Mouse (Mus musculus) neural tube, embryonic 13.5 days (tissue): Measurements from ENCODE around the gene Ankrd12. TPM values are rescaled to one million over a fixed set of nuclear protein-coding genes. Genes with fewer than 3 reads are reported as not detected.

Experiments used
- ATAC-seq: fragments of 200-750 bp; cut with Nextera tagmentation; 2 replicates; pipeline ENCODE4 v1.8.0; 2017; ENCODE audit warnings: low read depth, mild to moderate bottlenecking, moderate TSS enrichment, moderate library complexity
- H3K27ac ChIP-seq: fragments of 300-500 bp; sonication (generic); replicated peaks from 2 replicates; pipeline ENCODE4 v1.5.1; 2015; ENCODE audit warnings: moderate library complexity, mild to moderate bottlenecking, inconsistent platforms
- H3K27me3 ChIP-seq: fragments of 300-500 bp; sonication (generic); 2 replicates; pipeline ENCODE4 v1.6.1; 2015; ENCODE audit warnings: mild to moderate bottlenecking, inconsistent platforms
- H3K36me3 ChIP-seq: fragments of 300-500 bp; sonication (generic); 2 replicates; pipeline ENCODE4 v1.6.1; 2015; ENCODE audit warnings: mild to moderate bottlenecking, inconsistent platforms
- H3K4me1 ChIP-seq: fragments of 300-500 bp; sonication (generic); replicated peaks from 2 replicates; pipeline ENCODE4 v1.6.1; 2015; ENCODE audit warnings: inconsistent platforms
- H3K4me2 ChIP-seq: fragments of 300-500 bp; sonication (generic); 2 replicates; pipeline ENCODE4 v1.6.1; 2015; ENCODE audit warnings: inconsistent platforms, mild to moderate bottlenecking, moderate library complexity
- H3K4me3 ChIP-seq: fragments of 300-500 bp; sonication (generic); 2 replicates; pipeline ENCODE4 v1.5.1; 2015; ENCODE audit warnings: mild to moderate bottlenecking, inconsistent platforms
- H3K9ac ChIP-seq: fragments of 300-500 bp; sonication (generic); 2 replicates; pipeline ENCODE4 v1.6.1; 2015; ENCODE audit warnings: moderate library complexity, mild to moderate bottlenecking, inconsistent platforms
- H3K9me3 ChIP-seq: fragments of 300-500 bp; sonication (generic); 2 replicates; pipeline ENCODE4 v1.6.1; 2016; ENCODE audit warnings: inconsistent platforms
- WGBS: fragments of 180-500 bp; shearing (Covaris S2); methylation state at CpG from one replicate; pipeline ENCODE4 v1.1.7; 2015; 5-methylcytosine and 5-hydroxymethylcytosine counted together
- polyA plus RNA-seq: library from polyadenylated mRNA; unstranded; fragments of >200 nt; fragmentation: Nextera tagmentation; extraction: Ambion mirVana; gene quantifications from 2 replicates; pipeline ENCODE4 v1.2.1, GENCODE M21; 2015

Ankrd12 gene
- polyA plus RNA-seq, 1 experiment from 2014 or later, result 129 TPM

DNA sequence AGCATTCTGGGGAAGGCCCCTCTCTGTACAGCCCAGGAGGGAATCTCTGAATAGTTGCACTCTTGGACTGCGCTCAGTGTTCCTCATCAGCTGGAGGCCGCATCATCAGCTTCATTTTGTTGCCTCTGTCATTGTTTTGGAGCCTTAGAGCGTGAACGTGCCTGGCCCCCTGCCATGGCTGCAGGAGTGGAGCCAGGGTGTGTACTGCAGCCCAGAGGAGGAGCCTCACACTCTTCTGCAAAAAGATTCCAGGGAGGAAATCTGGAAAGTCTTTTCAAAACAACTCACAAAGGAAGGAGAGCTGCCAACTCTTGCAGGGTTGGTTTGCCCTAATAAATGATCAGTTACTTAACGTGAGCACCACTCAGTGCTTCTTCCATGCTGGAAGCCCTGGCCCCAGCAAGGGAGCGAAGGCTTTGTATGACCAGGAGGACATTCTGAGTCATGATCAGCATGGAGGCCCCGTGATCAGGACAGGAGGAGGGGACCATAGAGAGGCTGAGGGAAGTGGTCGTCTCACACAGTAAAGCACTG, 160.7 kb downstream of the Ankrd12 start:
- Histone ChIP-seq H3K9ac (no peak overlapping the region), H3K27me3 (no peaks in the 10 kb centered on the region), H3K4me1 (peaks cover 13% of the 10 kb centered on the region; the same call in 1 of the 2 replicates), H3K36me3 (0 out of 2 replicates have a peak, but pooled peaks cover 7% of the 10 kb centered on the region), H3K4me3 (no peak overlapping the region), H3K9me3 (no peaks in the 10 kb centered on the region), H3K27ac (peak overlapping the region; percentile 79), H3K4me2 (peak overlapping the region; percentile 22)
- 12% methylated on average over 8 of the region's 8 CpGs for WGBS
- peak; percentile 95 for ATAC-seq

Other genes with a start within 250 kb of the Ankrd12 start
- gene Ralbp1, start 191.3 kb downstream of the Ankrd12 start, polyA plus RNA-seq, result 55.2 and 57.7 TPM in 2 replicates
- 56.9 and 59.6 TPM in 2 replicates for gene Twsg1, start 125.9 kb downstream of the Ankrd12 start, polyA plus RNA-seq
- 376 and 404 TPM in 2 replicates for gene Ndufv2, start 24.5 kb upstream of the Ankrd12 start, polyA plus RNA-seq
- 41.4 and 42.5 TPM in 2 replicates for gene Washc1, start 34.5 kb upstream of the Ankrd12 start, polyA plus RNA-seq
- 5.6 and 6.4 TPM in 2 replicates for gene Ddx11, start 46.4 kb upstream of the Ankrd12 start, polyA plus RNA-seq